Mouse (Mus musculus): Measurements from ENCODE around the gene Atl2.

GRCm38 (mm10) chr17:79818884-79819283 lies 77.0 kb downstream of the Atl2 start:
- TF ChIP-seq CTCF (IDR thresholded peaks at IDR 0.05; ENCODE audit: control insufficient read depth, insufficient read depth, insufficient read length) (no peak), USF1 (IDR thresholded peaks at IDR 0.05; ENCODE audit: low read depth) (no peak), MAX (IDR thresholded peaks at IDR 0.05) (no peak)
